Mouse (Mus musculus) spleen, postnatal 4 days (tissue): ENCODE measurements at regions not wholly inside any gene's neighbourhood (a gene's known extent, or its start where the extent isn't known, plus 50 kb on each side); places are given as distances from the start of the nearest gene placed in this dataset.

Experiments used
- DNase-seq, 2 experiments: peaks; one replicate each; pipeline ENCODE4 v3.0.0; 2022; ENCODE audit warnings: low spot score in 2 of 2

GRCm38 (mm10) chr2:51452816-51453215, 174.5 kb upstream of the Tas2r134 start:
- no peak for DNase-seq

DNA sequence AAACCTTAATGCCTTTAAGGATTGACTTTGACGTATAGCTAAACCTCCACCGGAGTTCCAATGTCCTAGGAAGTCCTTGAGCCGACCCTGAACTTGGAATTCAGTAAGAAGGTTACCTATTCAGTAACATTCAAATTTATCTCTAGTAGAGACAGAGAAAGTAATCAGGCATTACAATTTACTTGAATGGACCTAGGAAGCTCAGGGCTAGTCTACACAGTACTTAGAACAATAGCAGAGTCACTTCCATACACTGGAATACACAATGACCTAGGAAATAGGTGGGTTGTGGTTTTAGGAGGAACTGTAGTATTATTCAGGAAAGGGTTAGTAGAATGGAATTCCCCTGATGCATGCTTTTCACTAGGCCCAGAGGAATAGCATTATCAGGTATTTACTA, 179.2 kb upstream of the Tas2r134 start:
- no peak for DNase-seq

GRCm38 (mm10) chr2:51447616-51448015, 179.7 kb upstream of the Tas2r134 start:
- no peak for DNase-seq

- no peak for DNase-seq
These were observed 182.8 kb upstream of the Tas2r134 start for GRCm38 (mm10) chr2:51444386-51445080.

DNA sequence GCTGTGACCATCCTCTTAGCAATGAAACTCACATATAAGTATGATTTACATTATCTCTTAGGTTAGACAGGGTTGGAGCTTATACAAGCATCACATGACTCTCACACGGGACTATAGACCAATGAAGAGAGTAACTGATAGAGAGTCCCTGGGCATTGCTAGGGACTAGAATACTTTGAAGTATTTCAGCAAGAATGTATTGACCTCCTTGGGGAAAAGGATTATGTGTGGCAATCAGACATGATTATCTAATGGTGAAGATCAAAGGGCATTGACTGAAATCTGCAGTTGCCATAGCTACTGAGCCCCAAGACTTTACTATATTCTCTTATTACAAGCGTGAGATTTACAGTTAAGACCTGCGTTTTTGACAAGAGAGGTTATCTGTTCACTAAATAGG, 183.4 kb upstream of the Tas2r134 start:
- no peak for DNase-seq

- no peak for DNase-seq
These were observed 188.3 kb upstream of the Tas2r134 start for GRCm38 (mm10) chr2:51439047-51439446.

- peak; percentile 21 to 74 for DNase-seq
These were observed 190.7 kb upstream of the Tas2r134 start for GRCm38 (mm10) chr2:51436590-51436989.

- DNase-seq, result no peak
These were observed 195.7 kb upstream of the Tas2r134 start for GRCm38 (mm10) chr2:51431564-51431963.

DNA sequence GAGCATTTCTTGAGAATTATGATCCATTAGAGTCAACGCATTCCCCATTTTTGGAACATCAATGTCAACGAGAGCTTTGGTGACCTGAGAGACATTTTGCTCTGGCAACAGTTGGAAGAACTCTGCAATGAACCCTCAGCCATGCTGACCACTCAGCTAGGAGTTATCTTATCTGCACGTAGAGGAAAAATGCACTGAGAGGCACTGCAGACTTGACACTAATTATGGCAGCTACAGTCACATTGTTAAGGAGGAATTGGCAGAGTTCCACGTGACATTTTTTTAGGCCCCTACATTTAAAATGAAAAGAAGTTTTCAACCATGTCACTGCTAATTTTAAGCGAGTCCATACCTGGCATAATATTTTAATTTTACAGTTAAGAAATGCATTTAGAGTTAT, 197.6 kb upstream of the Tas2r134 start:
- no peak for DNase-seq

GRCm38 (mm10) chr2:51422442-51422841, 204.9 kb upstream of the Tas2r134 start:
- DNase-seq, result no peak

- no peak for DNase-seq
These were observed 209.2 kb upstream of the Tas2r134 start for GRCm38 (mm10) chr2:51417908-51418690.

GRCm38 (mm10) chr2:51388390-51388789, 238.9 kb upstream of the Tas2r134 start:
- no peak for DNase-seq

- no peak for DNase-seq
These were observed 238.2 kb upstream of the Rnd3 start for GRCm38 (mm10) chr2:51387136-51387535.

GRCm38 (mm10) chr2:51376597-51376996, 227.7 kb upstream of the Rnd3 start:
- no peak for DNase-seq

- no peak for DNase-seq
These were observed 225.7 kb upstream of the Rnd3 start for GRCm38 (mm10) chr2:51374636-51375035.

GRCm38 (mm10) chr2:51372771-51373170, 223.9 kb upstream of the Rnd3 start:
- DNase-seq, result no peak

- no peak for DNase-seq
These were observed 214.1 kb upstream of the Rnd3 start for GRCm38 (mm10) chr2:51362825-51363616.

DNA sequence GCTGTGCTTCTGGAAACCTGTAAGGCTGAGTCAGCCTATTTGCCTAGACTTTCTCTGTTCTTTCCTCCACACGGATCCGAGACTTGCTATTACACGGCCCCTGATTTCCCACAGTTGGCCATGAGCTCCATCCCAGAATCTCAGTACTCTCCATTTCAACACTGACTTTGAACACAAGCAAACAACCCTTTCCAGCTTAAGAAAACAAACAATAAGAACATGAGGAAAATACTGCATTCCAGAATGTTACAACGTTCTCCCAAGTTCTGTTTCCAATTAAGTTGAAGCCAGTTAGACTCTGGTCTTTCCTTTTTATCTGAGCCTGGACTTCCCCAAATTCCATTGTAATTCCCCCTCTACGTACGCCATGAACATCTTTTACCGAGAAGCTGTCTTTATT, 206.4 kb upstream of the Rnd3 start:
- DNase-seq, result no peak

GRCm38 (mm10) chr2:51354800-51355199, 205.9 kb upstream of the Rnd3 start:
- DNase-seq, result no peak

GRCm38 (mm10) chr2:51349614-51350013, 200.7 kb upstream of the Rnd3 start:
- DNase-seq, result no peak

GRCm38 (mm10) chr2:51348774-51349173, 199.9 kb upstream of the Rnd3 start:
- no peak for DNase-seq

- DNase-seq, result no peak
These were observed 198.2 kb upstream of the Rnd3 start for GRCm38 (mm10) chr2:51347086-51347485.
